Mouse (Mus musculus) ES-Bruce4 (cell line): ENCODE results near the gene Mospd2. TPM values are rescaled to one million over a fixed set of nuclear protein-coding genes. Genes with fewer than 3 reads are reported as not detected.

ENCODE experiments used
- H3K27ac ChIP-seq: 2 replicates; pipeline ENCODE4 v1.5.1; 2012; ENCODE audit warnings: low read length, inconsistent platforms; ENCODE audit not compliant: insufficient read depth
- H3K27me3 ChIP-seq: 2 replicates; pipeline ENCODE4 v1.6.1; 2012; ENCODE audit warnings: mild to moderate bottlenecking, low read length, inconsistent platforms; ENCODE audit not compliant: control insufficient read depth, poor library complexity, insufficient read depth, severe bottlenecking
- H3K36me3 ChIP-seq: 2 replicates; pipeline ENCODE4 v1.6.1; 2012; ENCODE audit warnings: inconsistent platforms, mild to moderate bottlenecking, low read length, moderate library complexity; ENCODE audit not compliant: control insufficient read depth, poor library complexity, insufficient read depth, severe bottlenecking
- H3K4me1 ChIP-seq: one replicate; pipeline ENCODE4 v1.8.1; 2011; ENCODE audit warnings: low read length; ENCODE audit not compliant: control insufficient read depth, insufficient read depth
- H3K4me3 ChIP-seq: 2 replicates; pipeline ENCODE4 v1.5.1; 2011; ENCODE audit warnings: low read depth, mild to moderate bottlenecking, low read length
- H3K9ac ChIP-seq: 2 replicates; pipeline ENCODE4 v1.6.1; 2012; ENCODE audit warnings: low read depth, mild to moderate bottlenecking, inconsistent platforms; ENCODE audit not compliant: poor library complexity, severe bottlenecking
- H3K9me3 ChIP-seq: replicated peaks from 2 replicates; pipeline ENCODE4 v1.6.1; 2012; ENCODE audit warnings: mild to moderate bottlenecking, low read length, inconsistent platforms; ENCODE audit not compliant: control insufficient read depth, poor library complexity, insufficient read depth, severe bottlenecking
- CTCF ChIP-seq: IDR thresholded peaks from one replicate; pipeline ENCODE4 v1.8.1; 2011; ENCODE audit warnings: low read depth, low read length
- EP300 ChIP-seq: IDR thresholded peaks from 2 replicates; pipeline ENCODE4 v1.6.1; 2011; ENCODE audit warnings: low read depth, low read length; ENCODE audit not compliant: insufficient read depth
- POLR2A ChIP-seq: IDR thresholded peaks from one replicate; pipeline ENCODE4 v1.8.1; 2011; ENCODE audit warnings: low read length; ENCODE audit not compliant: insufficient read depth
- polyA plus RNA-seq: library from polyadenylated mRNA; stranded (reverse); fragments of >200 nt; gene quantifications from 2 replicates; pipeline ENCODE4 v1.2.4, GENCODE M21; 2011; ENCODE audit warnings: low read depth; ENCODE audit not compliant: missing spikeins, insufficient read depth, insufficient read length

Gene Mospd2
- polyA plus RNA-seq, 1 experiment: 37.8 TPM

DNA sequence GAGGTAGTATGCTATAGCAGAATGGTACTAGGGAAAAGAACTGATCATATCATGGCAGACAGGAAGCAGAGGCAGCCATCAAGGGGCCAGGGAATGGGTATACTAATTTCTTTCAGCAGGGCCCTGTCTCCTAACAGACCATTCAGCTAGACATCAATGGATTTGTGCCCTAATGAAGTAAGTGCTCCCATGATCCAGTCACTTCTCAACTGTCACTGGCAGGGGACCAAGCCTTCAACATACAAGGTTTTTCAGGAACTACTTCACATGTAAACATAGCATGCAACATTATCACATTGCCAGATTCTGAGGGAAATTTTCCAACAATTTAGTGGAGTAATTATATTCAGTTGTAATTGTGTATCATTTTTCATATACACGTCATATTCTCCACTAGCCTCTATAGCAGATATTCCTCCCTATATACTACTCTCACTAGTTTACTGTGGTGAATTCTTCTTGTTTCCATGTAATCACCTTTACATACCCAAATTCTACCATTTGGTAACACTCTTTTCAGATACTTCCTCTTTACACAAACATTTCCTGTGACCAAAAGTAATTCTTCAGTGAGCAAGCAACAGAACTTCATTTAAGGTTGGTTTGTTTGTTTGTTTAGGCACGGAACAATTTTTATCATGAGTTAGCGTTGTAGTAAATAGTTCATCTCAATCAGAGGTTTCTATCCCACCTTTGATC is 14.3 kb downstream of the Mospd2 start:
- Histone ChIP-seq H3K4me1 (no peaks in the 10 kb centered on the region), H3K27me3 (no peaks in the 10 kb centered on the region), H3K27ac (no peak overlapping the region), H3K4me3 (no peak overlapping the region), H3K9me3 (no peaks in the 10 kb centered on the region), H3K9ac (no peak overlapping the region), H3K36me3 (no peaks in the 10 kb centered on the region; the same call in 1 of the 2 replicates)
- TF ChIP-seq CTCF (no peak), EP300 (no peak), POLR2A (no peak)

GRCm38 (mm10) chrX:164952601-164953375 is 27.4 kb downstream of the Mospd2 start:
- no peaks in the 10 kb centered on the region for H3K36me3 ChIP-seq
- no peak overlapping the region for H3K9ac ChIP-seq
- TF ChIP-seq POLR2A (no peak), EP300 (no peak), CTCF (no peak)
- no peak overlapping the region for H3K4me3 ChIP-seq
- no peaks in the 10 kb centered on the region for H3K9me3 ChIP-seq
- no peak overlapping the region for H3K27ac ChIP-seq
- no peaks in the 10 kb centered on the region for H3K4me1 ChIP-seq
- H3K27me3 ChIP-seq: no peaks in the 10 kb centered on the region

DNA sequence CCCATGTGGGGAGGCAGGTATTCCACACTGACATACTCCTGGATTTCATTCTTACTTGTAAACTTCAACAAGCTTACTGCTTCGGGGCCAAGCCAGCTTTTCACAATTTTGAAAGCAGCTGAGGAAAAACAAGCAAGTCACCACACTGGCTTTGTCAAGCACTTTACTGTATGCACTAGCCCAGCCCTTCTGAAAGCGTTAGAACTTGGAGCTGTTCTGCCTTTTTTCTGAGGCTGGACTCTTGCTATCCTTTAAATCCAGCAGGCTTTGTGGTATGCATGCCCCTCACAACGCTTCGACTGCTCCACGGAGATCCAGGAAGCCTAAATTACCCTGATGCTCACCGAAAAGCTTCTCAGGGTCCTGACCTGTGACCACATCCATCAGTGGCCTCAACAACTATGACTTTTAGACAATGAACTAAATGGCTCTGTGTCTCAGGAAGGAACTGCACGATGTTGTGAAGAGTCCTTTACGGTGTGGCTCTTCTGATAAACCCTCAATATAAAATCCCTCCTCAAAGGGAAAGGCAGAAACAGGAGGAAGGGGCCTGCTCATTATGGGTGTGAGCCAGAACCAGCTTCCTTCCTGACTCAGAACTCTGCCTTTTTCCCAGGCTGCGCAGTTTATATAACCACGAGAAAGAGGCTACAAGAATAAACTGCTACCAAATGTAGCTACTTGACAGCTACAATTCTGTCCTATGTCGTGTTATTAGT is 28.2 kb downstream of the Mospd2 start:
- Histone ChIP-seq H3K27me3 (no peaks in the 10 kb centered on the region), H3K4me3 (no peak overlapping the region), H3K36me3 (no peaks in the 10 kb centered on the region), H3K4me1 (no peaks in the 10 kb centered on the region), H3K9me3 (no peaks in the 10 kb centered on the region), H3K27ac (no peak overlapping the region), H3K9ac (no peak overlapping the region)
- TF ChIP-seq CTCF (no peak), EP300 (no peak), POLR2A (no peak)

GRCm38 (mm10) chrX:164941540-164941939 is 38.6 kb downstream of the Mospd2 start:
- TF ChIP-seq POLR2A (no peak), EP300 (no peak), CTCF (no peak)
- peaks cover 8% of the 10 kb centered on the region; the same call in 1 of the 2 replicates for H3K9me3 ChIP-seq
- H3K4me1 ChIP-seq: no peaks in the 10 kb centered on the region
- no peaks in the 10 kb centered on the region for H3K27me3 ChIP-seq
- no peak overlapping the region for H3K4me3 ChIP-seq
- H3K27ac ChIP-seq: no peak overlapping the region
- H3K36me3 ChIP-seq: no peaks in the 10 kb centered on the region
- H3K9ac ChIP-seq: no peak overlapping the region

- H3K9ac ChIP-seq: no peak overlapping the region
- no peak overlapping the region for H3K27ac ChIP-seq
- no peaks in the 10 kb centered on the region for H3K36me3 ChIP-seq
- no peaks in the 10 kb centered on the region for H3K27me3 ChIP-seq
- H3K4me1 ChIP-seq: no peaks in the 10 kb centered on the region
- H3K4me3 ChIP-seq: no peak overlapping the region
- no peak for TF ChIP-seq EP300
- TF ChIP-seq POLR2A: no peak
- TF ChIP-seq CTCF: no peak
- peaks cover 2% of the 10 kb centered on the region; the same call in 1 of the 2 replicates for H3K9me3 ChIP-seq
Measured at GRCm38 (mm10) chrX:164912993-164913392, 67.2 kb downstream of the Mospd2 start.
